Mouse (Mus musculus) lung, adult 2 months (tissue): ENCODE results near the gene Sntb2.

Experiments
- CTCF ChIP-seq: fragments of 200-500 bp; IDR thresholded peaks from 2 replicates; pipeline ENCODE4 v1.5.1; 2011; ENCODE audit warnings: mild to moderate bottlenecking, low read length, control low read depth; ENCODE audit not compliant: insufficient read depth
- POLR2A ChIP-seq: fragments of 200-500 bp; IDR thresholded peaks from 2 replicates; pipeline ENCODE4 v1.6.1; 2011; ENCODE audit warnings: low read depth, mild to moderate bottlenecking, control low read depth, low read length, borderline replicate concordance; ENCODE audit errors: extremely low read depth

DNA sequence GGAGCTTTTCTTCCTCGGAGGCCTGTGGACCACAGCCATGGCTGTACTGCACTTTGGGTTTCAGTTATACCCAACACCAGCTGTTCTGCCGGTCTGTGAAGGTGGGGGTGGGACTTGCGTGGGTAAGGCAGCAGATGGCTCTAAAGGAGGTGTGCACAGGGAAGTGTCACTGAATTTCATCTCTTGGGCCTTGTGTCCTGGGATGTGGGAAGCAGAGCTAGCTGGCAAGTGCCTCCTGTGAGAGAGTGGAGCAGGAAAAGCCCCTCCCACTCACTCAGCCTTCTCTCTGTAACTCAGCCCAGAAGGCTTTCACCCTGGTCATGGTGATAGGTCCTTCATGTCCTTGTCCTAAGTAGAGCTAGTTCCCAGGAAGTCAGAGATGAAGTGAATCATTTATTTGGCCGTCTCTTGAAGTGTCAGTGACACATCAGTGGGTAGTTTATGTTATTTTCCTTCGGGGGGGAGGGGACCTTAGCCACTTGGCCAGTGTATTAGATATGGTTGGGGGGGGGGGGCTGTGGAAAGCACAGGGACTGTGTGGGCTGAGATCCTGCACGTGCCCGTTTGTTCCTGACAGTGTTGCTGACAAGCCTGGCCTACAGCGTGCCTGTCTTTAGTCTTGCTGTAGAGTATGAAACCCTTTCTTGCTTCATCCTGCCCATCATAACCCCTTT is 15.7 kb upstream of the Sntb2 start:
- TF ChIP-seq POLR2A (no peak), CTCF (no peak)
